Mouse (Mus musculus) brain, embryonic 14.5 days (tissue): ENCODE measurements at regions not wholly inside any gene's neighbourhood (a gene's known extent, or its start where the extent isn't known, plus 50 kb on each side); places are given as distances from the start of the nearest gene placed in this dataset.

Experiments used
- DNase-seq: peaks from one replicate; pipeline ENCODE4 v3.0.0-alpha.2; 2011; ENCODE audit warnings: low read depth
- CTCF ChIP-seq: fragments of 200-500 bp; IDR thresholded peaks from 2 replicates; pipeline ENCODE4 v1.5.1; 2012; ENCODE audit warnings: inconsistent platforms, mild to moderate bottlenecking, moderate library complexity, borderline replicate concordance; ENCODE audit not compliant: insufficient read depth, insufficient read length; ENCODE audit errors: extremely low read depth
- POLR2A ChIP-seq: fragments of 200-500 bp; IDR thresholded peaks from 2 replicates; pipeline ENCODE4 v1.6.1; 2012; ENCODE audit warnings: mild to moderate bottlenecking, inconsistent platforms, borderline replicate concordance; ENCODE audit not compliant: poor library complexity, insufficient read depth, insufficient read length, severe bottlenecking; ENCODE audit errors: extremely low read depth

- no peak for TF ChIP-seq POLR2A
- no peak for TF ChIP-seq CTCF
- peak; percentile 88 for DNase-seq
These were observed 1056.2 kb downstream of the Poteg start for GRCm38 (mm10) chr8:28503488-28504319.

GRCm38 (mm10) chr8:28523506-28523905, 1076.0 kb downstream of the Poteg start:
- peak; percentile 27 for DNase-seq

GRCm38 (mm10) chr8:28547236-28547635, 1099.8 kb downstream of the Poteg start:
- no peak for DNase-seq
- no peak for TF ChIP-seq CTCF
- TF ChIP-seq POLR2A = no peak

- no peak for DNase-seq
- no peak for TF ChIP-seq CTCF
- no peak for TF ChIP-seq POLR2A
These were observed 1112.4 kb downstream of the Poteg start for GRCm38 (mm10) chr8:28559881-28560280.

GRCm38 (mm10) chr8:28579250-28579651, 1131.8 kb downstream of the Poteg start:
- peak; percentile 76 for DNase-seq
- TF ChIP-seq CTCF (peak; percentile 43; the same call in 1 of the 2 replicates), POLR2A (no peak)

- TF ChIP-seq POLR2A (no peak), CTCF (no peak)
These were observed 1133.4 kb downstream of the Poteg start for GRCm38 (mm10) chr8:28580821-28581220.

GRCm38 (mm10) chr8:28589999-28590398, 1142.5 kb downstream of the Poteg start:
- TF ChIP-seq CTCF = no peak
- TF ChIP-seq POLR2A = no peak
- no peak for DNase-seq

More at GRCm38 (mm10) chr8:28580821-28581220, 1133.4 kb downstream of the Poteg start:
- DNase-seq = no peak

- TF ChIP-seq CTCF (no peak), POLR2A (no peak)
- DNase-seq = no peak
These were observed 1145.8 kb downstream of the Poteg start for GRCm38 (mm10) chr8:28593238-28593637.

GRCm38 (mm10) chr8:28594191-28594590, 1146.7 kb downstream of the Poteg start:
- TF ChIP-seq CTCF = no peak
- no peak for TF ChIP-seq POLR2A

GRCm38 (mm10) chr8:28594606-28595005, 1147.1 kb downstream of the Poteg start:
- no peak for DNase-seq
- TF ChIP-seq CTCF (no peak), POLR2A (no peak)

More at GRCm38 (mm10) chr8:28594191-28594590, 1146.7 kb downstream of the Poteg start:
- DNase-seq = no peak

GRCm38 (mm10) chr8:28595880-28596279, 1148.4 kb downstream of the Poteg start:
- TF ChIP-seq CTCF (no peak), POLR2A (no peak)
- peak; percentile 83 for DNase-seq
